Mouse (Mus musculus) olfactory bulb, adult 2 months (tissue): Measurements from ENCODE around the gene Dctn2.

Experiments used
- CTCF ChIP-seq: fragments of 200-500 bp; IDR thresholded peaks from 2 replicates; pipeline ENCODE4 v1.5.1; 2012; ENCODE audit warnings: low read depth, mild to moderate bottlenecking, low read length, moderate library complexity; ENCODE audit not compliant: insufficient read depth
- POLR2A ChIP-seq: fragments of 200-500 bp; IDR thresholded peaks from 2 replicates; pipeline ENCODE4 v1.6.1; 2012; ENCODE audit warnings: mild to moderate bottlenecking, low read depth, low read length, moderate library complexity; ENCODE audit not compliant: insufficient read depth

DNA sequence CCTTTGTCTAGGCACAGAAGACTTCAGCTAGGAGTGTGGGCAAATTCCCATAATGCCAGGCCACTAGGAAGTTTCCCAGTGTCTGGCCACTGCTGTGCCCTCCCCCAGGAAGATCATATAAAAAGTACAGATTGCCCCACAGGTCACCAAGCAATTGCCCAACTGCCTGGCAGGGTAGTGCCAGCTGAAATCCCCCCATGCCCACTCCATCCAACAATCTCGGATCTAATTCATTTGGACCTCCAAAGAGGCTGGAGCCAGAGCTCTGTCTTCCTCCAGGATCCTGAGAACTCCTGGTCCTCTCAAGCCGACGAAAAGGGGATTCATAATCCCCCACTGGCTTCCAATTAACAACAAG is 21.7 kb downstream of the Dctn2 start:
- TF ChIP-seq CTCF, result no peak
- no peak for TF ChIP-seq POLR2A
